Mouse (Mus musculus) MEL (cell line): Measurements from ENCODE around the gene Cadps2. TPM values are rescaled to one million over a fixed set of nuclear protein-coding genes. Genes with fewer than 3 reads are reported as not detected.

Experiments used
- DNase-seq: peaks from one replicate; pipeline ENCODE4 v3.0.0; 2011; ENCODE audit warnings: low read depth, low spot score
- H3K27ac ChIP-seq: 2 replicates; pipeline ENCODE4 v1.5.1; 2012; ENCODE audit warnings: low read depth, mild to moderate bottlenecking, control low read depth, low read length, moderate library complexity; ENCODE audit not compliant: control insufficient read depth
- H3K27me3 ChIP-seq, 2 experiments: fragments of 150-350 bp in 1 of 2; sonication (generic) in 1 of 2; 2 replicates each; pipeline ENCODE4 v1.6.1; 2012; ENCODE audit warnings: low read length in 2 of 2, mild to moderate bottlenecking in 2 of 2, improper control_type of control experiment in 1 of 2, moderate library complexity in 1 of 2; ENCODE audit not compliant: insufficient read depth in 2 of 2, control insufficient read depth in 1 of 2
- H3K36me3 ChIP-seq, 2 experiments: 2 replicates each; pipeline ENCODE4 v1.6.1; 2012 to 2014; ENCODE audit warnings: low read length in 2 of 2, improper control_type of control experiment in 1 of 2, inconsistent platforms in 1 of 2, mild to moderate bottlenecking in 1 of 2; ENCODE audit not compliant: insufficient read depth in 2 of 2, control insufficient read depth in 1 of 2
- H3K4me1 ChIP-seq, 2 experiments: fragments of 150-350 bp in 1 of 2; sonication (generic) in 1 of 2; 2 replicates each; pipeline ENCODE4 v1.6.1; 2012; ENCODE audit warnings: low read length in 2 of 2, improper control_type of control experiment in 1 of 2, mild to moderate bottlenecking in 1 of 2; ENCODE audit not compliant: insufficient read depth in 2 of 2, control insufficient read depth in 1 of 2
- H3K4me3 ChIP-seq, 2 experiments: fragments of 150-350 bp in 1 of 2; sonication (generic) in 1 of 2; 2 replicates each; pipeline ENCODE4 v1.5.1; 2012; ENCODE audit warnings: low read depth in 2 of 2, low read length in 2 of 2, mild to moderate bottlenecking in 2 of 2, moderate library complexity in 2 of 2, control low read depth in 1 of 2, improper control_type of control experiment in 1 of 2; ENCODE audit not compliant: control insufficient read depth in 1 of 2, insufficient read depth in 1 of 2
- H3K79me2 ChIP-seq: 2 replicates; pipeline ENCODE4 v1.6.1; 2012; ENCODE audit warnings: mild to moderate bottlenecking, low read length, moderate library complexity; ENCODE audit not compliant: control insufficient read depth, poor library complexity, insufficient read depth
- H3K9ac ChIP-seq: 2 replicates; pipeline ENCODE4 v1.6.1; 2012; ENCODE audit warnings: low read depth, mild to moderate bottlenecking, control low read depth, low read length, moderate library complexity; ENCODE audit not compliant: control insufficient read depth, poor library complexity, severe bottlenecking
- H3K9me3 ChIP-seq: fragments of 150-350 bp; sonication (generic); replicated peaks from 2 replicates; pipeline ENCODE4 v1.6.1; 2012; ENCODE audit warnings: mild to moderate bottlenecking, low read length, improper control_type of control experiment, moderate library complexity; ENCODE audit not compliant: insufficient read depth
- CHD1 ChIP-seq: IDR thresholded peaks from 2 replicates; pipeline ENCODE4 v1.6.1; 2012; ENCODE audit warnings: low read depth, mild to moderate bottlenecking, inconsistent platforms, low read length, improper control_type of control experiment
- CHD2 ChIP-seq: IDR thresholded peaks from 2 replicates; pipeline ENCODE4 v1.6.1; 2011; ENCODE audit warnings: low read length, improper control_type of control experiment
- CTCF ChIP-seq, 3 experiments: IDR thresholded peaks in 2 of 3; conservative IDR thresholded peaks in 1 of 3; 2 replicates each; pipeline ENCODE4 v1.5.1; 2011 to 2012; ENCODE audit warnings: low read length in 3 of 3, low read depth in 2 of 3, mild to moderate bottlenecking in 2 of 3, improper control_type of control experiment in 1 of 3, inconsistent platforms in 1 of 3, mixed read lengths in 1 of 3, moderate library complexity in 1 of 3; ENCODE audit not compliant: control insufficient read depth in 1 of 3, insufficient read depth in 1 of 3, poor library complexity in 1 of 3, severe bottlenecking in 1 of 3
- ELF1 ChIP-seq: IDR thresholded peaks from 2 replicates; pipeline ENCODE4 v1.6.1; 2014; ENCODE audit warnings: low read depth, mild to moderate bottlenecking, inconsistent platforms, low read length, improper control_type of control experiment, moderate library complexity
- ETS1 ChIP-seq: IDR thresholded peaks from 2 replicates; pipeline ENCODE4 v1.6.1; 2012; ENCODE audit warnings: low read depth, mild to moderate bottlenecking, inconsistent platforms, low read length, improper control_type of control experiment, moderate library complexity
- HCFC1 ChIP-seq: IDR thresholded peaks from 2 replicates; pipeline ENCODE4 v1.6.1; 2012; ENCODE audit warnings: low read depth, mild to moderate bottlenecking, inconsistent platforms, low read length, improper control_type of control experiment, moderate library complexity
- JUND ChIP-seq: IDR thresholded peaks from 2 replicates; pipeline ENCODE4 v1.6.1; 2011; ENCODE audit warnings: low read depth, mild to moderate bottlenecking, improper control_type of control experiment, low read length
- MAFK ChIP-seq: IDR thresholded peaks from 2 replicates; pipeline ENCODE4 v1.6.1; 2011; ENCODE audit warnings: low read depth, mild to moderate bottlenecking, low read length, improper control_type of control experiment, borderline replicate concordance
- MAZ ChIP-seq: IDR thresholded peaks from 2 replicates; pipeline ENCODE4 v1.6.1; 2012; ENCODE audit warnings: low read depth, mild to moderate bottlenecking, inconsistent platforms, low read length, improper control_type of control experiment
- MEF2A ChIP-seq: IDR thresholded peaks from 2 replicates; pipeline ENCODE4 v1.6.1; 2014; ENCODE audit warnings: low read depth, mild to moderate bottlenecking, inconsistent platforms, low read length, improper control_type of control experiment; ENCODE audit not compliant: poor library complexity, insufficient replicate concordance, severe bottlenecking; ENCODE audit errors: extremely low read depth
- MXI1 ChIP-seq: IDR thresholded peaks from 2 replicates; pipeline ENCODE4 v1.6.1; 2011; ENCODE audit warnings: mild to moderate bottlenecking, low read depth, low read length, improper control_type of control experiment
- MYB ChIP-seq: IDR thresholded peaks from 2 replicates; pipeline ENCODE4 v1.6.1; 2011; ENCODE audit warnings: mild to moderate bottlenecking, low read depth, low read length, improper control_type of control experiment
- NELFE ChIP-seq: IDR thresholded peaks from 2 replicates; pipeline ENCODE4 v1.6.1; 2011; ENCODE audit warnings: low read depth, low read length, improper control_type of control experiment
- POLR2AphosphoS2 ChIP-seq: IDR thresholded peaks from 2 replicates; pipeline ENCODE4 v1.6.1; 2011; ENCODE audit warnings: low read length, improper control_type of control experiment
- POLR2AphosphoS5 ChIP-seq: IDR thresholded peaks from 2 replicates; pipeline ENCODE4 v1.6.1; 2012; ENCODE audit warnings: low read depth, borderline replicate concordance, mild to moderate bottlenecking, inconsistent platforms, low read length, moderate library complexity, mixed read lengths
- RAD21 ChIP-seq: IDR thresholded peaks from 2 replicates; pipeline ENCODE4 v1.6.1; 2011; ENCODE audit warnings: mild to moderate bottlenecking, low read depth, low read length, improper control_type of control experiment
- RCOR1 ChIP-seq: IDR thresholded peaks from 2 replicates; pipeline ENCODE4 v1.6.1; 2012; ENCODE audit warnings: low read depth, mild to moderate bottlenecking, inconsistent platforms, low read length, improper control_type of control experiment
- TAL1 ChIP-seq: IDR thresholded peaks from 2 replicates; pipeline ENCODE4 v1.6.1; 2012; ENCODE audit warnings: mild to moderate bottlenecking, inconsistent platforms, low read length, moderate library complexity, mixed read lengths
- TBP ChIP-seq: IDR thresholded peaks from 2 replicates; pipeline ENCODE4 v1.8.0; 2011; ENCODE audit warnings: low read depth, low read length, improper control_type of control experiment
- USF2 ChIP-seq, 2 experiments: IDR thresholded peaks; 2 replicates each; pipeline ENCODE4 v1.6.1; 2011 to 2012; ENCODE audit warnings: improper control_type of control experiment in 2 of 2, low read length in 2 of 2, borderline replicate concordance in 1 of 2, inconsistent platforms in 1 of 2, low read depth in 1 of 2, mild to moderate bottlenecking in 1 of 2; ENCODE audit not compliant: insufficient read depth in 1 of 2
- ZC3H11A ChIP-seq: IDR thresholded peaks from 2 replicates; pipeline ENCODE4 v1.6.1; 2012; ENCODE audit warnings: low read depth, mild to moderate bottlenecking, inconsistent platforms, low read length, improper control_type of control experiment
- ZMIZ1 ChIP-seq: IDR thresholded peaks from 2 replicates; pipeline ENCODE4 v1.6.1; 2012; ENCODE audit warnings: low read depth, mild to moderate bottlenecking, inconsistent platforms, low read length, improper control_type of control experiment, moderate library complexity
- polyA plus RNA-seq, 2 experiments: library from polyadenylated mRNA; stranded (reverse) in 1 of 2; unstranded in 1 of 2; fragments of >175 nt in 1 of 2; fragments of >200 nt in 1 of 2; gene quantifications; 2 replicates each; pipeline versions ENCODE4 v1.2.1 to v1.2.4; 2012; ENCODE audit warnings: low replicate concordance in 2 of 2, low read depth in 1 of 2; ENCODE audit not compliant: insufficient read length in 2 of 2, insufficient read depth in 1 of 2, missing spikeins in 1 of 2
- total RNA-seq: library from RNA; depleted of rRNA; stranded (reverse); fragments of 300-350 nt; gene quantifications from 2 replicates; pipeline ENCODE4 v1.2.3, GENCODE M21; 2012

Gene Cadps2
- total and polyA plus RNA-seq, 3 experiments, result not detected

DNA sequence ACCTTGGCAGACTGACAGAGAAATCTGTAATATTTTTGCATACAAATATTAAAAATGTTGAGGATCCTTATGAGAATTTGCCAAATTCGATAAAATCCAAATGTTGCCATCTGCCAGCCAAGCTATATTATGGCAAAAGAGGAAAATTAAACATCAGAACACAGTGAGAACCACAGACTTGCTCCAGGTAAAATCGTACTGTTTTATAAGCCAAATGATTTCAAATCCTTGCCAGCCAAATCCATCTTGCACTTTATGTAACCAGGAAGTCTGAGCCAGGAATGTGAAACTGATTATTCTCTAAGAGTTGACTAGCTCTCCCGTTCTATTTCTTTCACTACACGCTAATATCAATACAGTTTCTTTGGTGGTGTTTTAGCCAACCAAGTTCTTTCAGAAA is 269.5 kb downstream of the Cadps2 start:
- H3K9ac ChIP-seq, result no peak overlapping the region
- H3K36me3 ChIP-seq, result no peaks in the 10 kb centered on the region
- DNase-seq, result no peak
- no peaks in the 10 kb centered on the region for H3K79me2 ChIP-seq
- H3K27ac ChIP-seq, result no peak overlapping the region
- H3K27me3 ChIP-seq, result no peaks in the 10 kb centered on the region
- TF ChIP-seq POLR2AphosphoS5 (no peak), USF2 (IDR thresholded peaks at IDR 0.05; ENCODE audit: borderline replicate concordance in 1 of 2, insufficient read depth in 1 of 2, low read depth in 1 of 2, low read length in 2 of 2) (no peak), RAD21 (no peak), RCOR1 (no peak), ZMIZ1 (no peak), POLR2AphosphoS2 (no peak)
- no peaks in the 10 kb centered on the region for H3K4me1 ChIP-seq
- no peaks in the 10 kb centered on the region for H3K9me3 ChIP-seq
- H3K4me3 ChIP-seq, result no peak overlapping the region

DNA sequence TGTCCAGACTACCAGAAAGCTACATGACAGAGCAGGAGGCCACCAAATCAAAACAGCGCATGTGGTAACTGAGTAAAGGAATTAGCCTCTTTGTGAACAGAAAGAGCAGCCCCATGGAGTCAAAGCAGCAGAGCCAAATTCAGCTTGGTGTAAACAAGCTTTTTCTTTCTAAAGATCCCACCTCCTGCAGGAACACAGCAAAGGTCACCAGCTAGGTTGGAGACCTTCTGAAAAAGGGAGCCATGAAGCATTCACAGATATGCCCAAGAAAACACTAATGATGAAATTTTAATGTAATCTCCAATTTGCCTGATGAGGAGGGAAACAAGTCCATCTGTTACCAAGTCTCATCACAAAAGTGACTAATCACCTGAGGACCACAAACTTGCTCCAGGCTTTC is 270.5 kb downstream of the Cadps2 start:
- no peak for DNase-seq
- Histone ChIP-seq H3K9ac (no peak overlapping the region), H3K9me3 (no peaks in the 10 kb centered on the region), H3K4me3 (no peak overlapping the region), H3K4me1 (no peaks in the 10 kb centered on the region), H3K27me3 (no peaks in the 10 kb centered on the region), H3K27ac (no peak overlapping the region), H3K36me3 (no peaks in the 10 kb centered on the region), H3K79me2 (no peaks in the 10 kb centered on the region)
- TF ChIP-seq HCFC1, result no peak
- no peak for TF ChIP-seq CHD1
- no peak for TF ChIP-seq POLR2AphosphoS2
- no peak for TF ChIP-seq NELFE
- TF ChIP-seq ZMIZ1, result no peak
- TF ChIP-seq TBP, result no peak
- no peak for TF ChIP-seq JUND
- TF ChIP-seq MXI1, result no peak
- TF ChIP-seq MEF2A, result no peak
- no peak for TF ChIP-seq POLR2AphosphoS5
- TF ChIP-seq CHD2, result no peak
- no peak for TF ChIP-seq RAD21
- no peak for TF ChIP-seq MAFK
- TF ChIP-seq ELF1, result no peak
- no peak for TF ChIP-seq MAZ
- no peak for TF ChIP-seq ZC3H11A
- no peak for TF ChIP-seq TAL1
- TF ChIP-seq ETS1, result no peak
- no peak for TF ChIP-seq CTCF (IDR thresholded peaks at IDR 0.05 in 2 of 3, conservative IDR thresholded peaks at IDR 0.05 in 1 of 3; ENCODE audit: control insufficient read depth in 1 of 3, insufficient read depth in 1 of 3, low read depth in 2 of 3, low read length in 3 of 3, poor library complexity in 1 of 3, severe bottlenecking in 1 of 3)
- TF ChIP-seq MYB, result no peak
